Mouse (Mus musculus) layer of hippocampus, postnatal 14 days (tissue): ENCODE data around the gene Mvb12b. TPM values are rescaled to one million over a fixed set of nuclear protein-coding genes. Genes with fewer than 3 reads are reported as not detected.
A peak's percentile ranks its signal among the peaks of the same experiment; 100 is the strongest.

Experiments used
- DNase-seq, 2 experiments: peaks; one replicate each; pipeline ENCODE4 v3.0.0; 2021 to 2022; ENCODE audit warnings: low spot score in 2 of 2, mixed read lengths in 1 of 2
- total RNA-seq, 2 experiments: library from RNA; stranded (reverse); gene quantifications; 2 replicates each; pipeline ENCODE4 v1.2.3; 2021

Gene Mvb12b
- total RNA-seq, 2 experiments from 2014 or later = 95.0 to 98.6 TPM

GRCm38 (mm10) chr2:33788131-33788530 lies 99.6 kb downstream of the Mvb12b start:
- no peak for DNase-seq

GRCm38 (mm10) chr2:33786064-33786463 lies 101.7 kb downstream of the Mvb12b start:
- DNase-seq = no peak

GRCm38 (mm10) chr2:33785596-33785995 lies 102.2 kb downstream of the Mvb12b start:
- peak; percentile 73 to 87 for DNase-seq

DNA sequence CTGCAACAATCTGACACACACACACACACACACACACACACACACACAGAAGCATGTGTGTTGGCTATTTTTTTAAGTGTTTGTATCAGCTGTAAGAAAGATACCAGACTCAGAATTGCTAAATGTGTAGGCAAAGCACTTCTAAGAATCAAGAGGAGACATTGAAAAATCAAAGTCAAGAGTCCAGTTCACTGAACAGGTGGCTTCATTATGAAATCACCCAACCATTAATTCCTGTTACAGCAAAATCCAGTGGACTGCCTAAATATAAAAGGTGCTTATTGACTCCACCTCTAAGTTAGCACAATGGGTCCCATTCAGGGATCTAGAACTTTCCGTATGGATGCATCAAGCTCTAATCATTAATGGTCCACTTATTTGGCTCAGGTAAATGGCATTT lies 103.0 kb downstream of the Mvb12b start:
- DNase-seq = no peak

DNA sequence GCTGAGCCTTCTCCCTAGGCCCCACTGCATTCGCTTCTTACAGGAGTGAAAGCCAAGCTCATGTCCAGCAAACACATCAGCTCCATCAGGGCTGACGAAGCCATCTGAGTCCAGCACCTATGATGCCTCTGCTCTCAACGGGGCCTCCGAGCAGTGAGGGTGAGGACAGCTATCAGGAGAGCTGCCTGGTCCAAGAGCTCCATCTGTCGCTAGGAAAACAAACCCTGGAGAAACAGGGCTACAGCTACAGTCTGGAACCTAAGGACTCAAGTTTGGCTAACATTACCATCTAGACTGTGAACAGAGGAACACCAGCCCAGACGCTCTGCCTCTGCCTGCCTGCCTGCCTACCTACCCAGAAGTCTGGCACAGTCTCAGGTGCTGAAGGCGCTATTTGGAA lies 104.3 kb downstream of the Mvb12b start:
- no peak for DNase-seq

GRCm38 (mm10) chr2:33781655-33782400 lies 105.9 kb downstream of the Mvb12b start:
- no peak for DNase-seq

DNA sequence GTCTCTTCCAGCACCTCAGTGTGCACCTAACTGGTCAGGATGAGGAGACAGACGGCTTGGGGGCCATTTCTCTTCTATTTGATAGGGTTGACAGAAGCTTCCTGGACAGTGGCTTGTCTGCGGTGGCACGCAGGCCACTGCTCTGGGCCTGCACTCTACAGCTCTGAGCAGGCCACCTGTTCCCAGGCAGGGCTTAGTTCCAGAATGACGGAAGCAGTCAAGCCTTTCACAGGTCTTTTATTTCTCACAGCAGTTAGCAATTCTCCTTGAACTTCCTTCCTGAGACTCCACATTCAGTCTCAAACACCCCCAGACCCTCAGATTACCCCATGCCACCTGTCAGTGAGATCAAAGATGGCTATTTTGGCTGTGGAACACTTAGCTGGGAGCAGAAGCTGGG lies 109.3 kb downstream of the Mvb12b start:
- DNase-seq = no peak

GRCm38 (mm10) chr2:33777051-33777450 lies 110.7 kb downstream of the Mvb12b start:
- no peak for DNase-seq

DNA sequence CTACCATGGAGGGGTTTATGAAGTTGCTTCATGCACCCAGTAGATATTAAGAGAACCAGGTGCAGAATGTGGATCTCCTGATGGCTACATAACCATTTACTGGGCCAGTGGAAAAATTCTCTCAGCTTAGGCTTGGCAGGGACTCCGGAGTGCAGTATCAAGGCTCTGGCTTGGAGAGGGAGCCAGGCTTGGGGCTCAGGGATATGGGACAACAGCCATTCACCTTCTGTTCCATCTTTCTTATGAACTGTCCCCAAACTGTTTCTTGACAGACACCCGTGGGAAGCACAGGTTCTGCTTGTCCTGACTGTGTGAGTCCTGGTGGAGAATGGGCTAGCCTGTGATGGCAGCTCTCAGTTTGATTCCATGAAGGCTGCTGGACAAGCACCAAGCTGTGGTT lies 112.9 kb downstream of the Mvb12b start:
- DNase-seq = no peak

GRCm38 (mm10) chr2:33774106-33774505 lies 113.6 kb downstream of the Mvb12b start:
- DNase-seq = no peak

- DNase-seq = no peak
Measured at GRCm38 (mm10) chr2:33772439-33772838, 115.3 kb downstream of the Mvb12b start.

GRCm38 (mm10) chr2:33771388-33771787 lies 116.4 kb downstream of the Mvb12b start:
- DNase-seq = no peak

- no peak for DNase-seq
Measured at GRCm38 (mm10) chr2:33770526-33771130, 117.1 kb downstream of the Mvb12b start.

DNA sequence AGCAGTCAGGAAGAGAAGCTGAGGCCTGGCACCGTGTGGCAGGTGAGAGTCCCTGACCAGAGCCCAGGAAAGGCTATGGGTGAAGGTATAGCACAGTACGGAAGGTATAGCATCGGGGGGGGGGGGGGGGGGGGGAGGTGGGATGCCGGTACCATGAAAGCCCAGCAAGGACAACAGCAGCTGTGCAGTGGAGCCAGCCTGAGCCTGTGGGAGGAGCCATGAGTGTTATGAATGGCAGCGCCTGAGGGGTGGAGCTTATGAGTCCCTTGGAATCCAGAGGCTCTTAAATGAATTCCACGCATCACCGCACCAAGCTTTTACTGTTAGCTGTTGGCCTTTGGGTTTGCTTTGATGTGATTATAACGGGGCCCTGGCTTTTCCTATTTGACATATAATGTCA lies 123.3 kb downstream of the Mvb12b start:
- no peak for DNase-seq

DNA sequence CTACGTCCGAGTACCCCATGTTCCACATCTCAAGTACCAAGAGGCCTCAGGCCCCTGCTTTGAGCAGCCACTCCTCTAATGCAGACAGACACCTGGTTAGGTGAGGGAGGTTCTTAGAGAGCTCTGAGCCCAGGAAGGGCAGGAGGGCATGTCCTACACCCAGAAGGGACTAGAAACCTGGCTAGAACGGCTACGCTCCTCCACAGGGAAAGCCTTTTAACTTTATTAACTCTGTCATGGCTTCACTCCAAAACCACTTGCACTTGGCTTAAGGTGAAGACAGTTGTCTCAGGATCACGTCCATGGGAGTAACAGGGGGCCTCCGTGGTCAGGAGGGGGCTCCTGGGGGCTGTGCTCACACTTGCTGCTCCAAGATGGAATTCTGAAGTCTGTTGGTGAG lies 125.5 kb downstream of the Mvb12b start:
- DNase-seq = no peak

GRCm38 (mm10) chr2:33760571-33760991 lies 127.2 kb downstream of the Mvb12b start:
- peak; percentile 43 to 58 for DNase-seq

DNA sequence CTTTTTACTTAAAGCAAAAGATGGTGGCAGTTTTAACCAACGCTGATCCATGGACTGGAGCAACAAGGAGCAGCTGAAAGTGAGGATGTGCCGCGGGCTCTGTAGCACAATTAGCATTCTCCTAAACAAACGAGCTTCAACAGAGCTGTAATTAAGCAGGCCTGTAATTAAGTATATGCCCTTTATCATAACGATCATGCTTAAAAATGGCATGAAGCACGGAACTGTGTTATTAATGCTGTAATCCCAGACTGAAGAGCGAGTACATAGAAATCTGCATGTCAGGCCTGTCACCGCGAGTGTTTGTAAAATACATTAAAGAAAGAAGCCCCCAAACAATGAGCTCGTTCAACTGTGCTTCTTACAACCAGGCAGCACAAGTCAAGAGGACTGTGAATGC lies 128.3 kb downstream of the Mvb12b start:
- DNase-seq = no peak

GRCm38 (mm10) chr2:33755633-33756020 lies 132.1 kb downstream of the Mvb12b start:
- no peak for DNase-seq

DNA sequence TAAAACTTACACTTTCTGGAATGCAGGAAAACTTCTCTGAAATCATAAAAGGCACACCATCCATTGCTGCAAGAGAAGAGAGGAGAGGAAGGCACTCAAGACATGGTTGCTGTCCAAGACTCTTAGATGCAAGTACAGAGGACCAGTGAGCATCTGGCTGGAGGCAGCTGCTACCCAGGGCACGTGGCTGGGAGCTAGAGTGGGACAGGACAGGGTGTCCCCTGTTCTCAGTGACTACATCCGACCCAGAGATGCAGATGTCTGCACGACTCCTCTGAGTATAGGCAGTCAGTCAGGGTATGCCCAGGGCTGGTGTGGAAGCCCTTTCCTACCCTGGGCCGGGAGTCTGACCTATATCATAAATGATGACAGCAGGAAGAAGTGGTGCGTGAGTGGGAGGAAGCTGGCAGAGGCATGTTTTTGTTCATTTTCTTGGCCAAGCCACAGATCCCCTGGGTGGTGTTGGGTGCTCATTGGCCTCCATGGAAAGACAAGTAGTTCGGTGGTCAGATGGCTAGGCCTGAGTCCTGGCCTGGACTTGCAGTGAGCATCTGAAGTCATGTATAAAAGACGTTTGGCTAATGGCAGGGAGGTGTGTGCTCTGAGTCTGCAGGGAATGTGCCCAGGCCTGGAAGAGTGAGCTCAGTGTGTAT lies 132.6 kb downstream of the Mvb12b start:
- DNase-seq = no peak

DNA sequence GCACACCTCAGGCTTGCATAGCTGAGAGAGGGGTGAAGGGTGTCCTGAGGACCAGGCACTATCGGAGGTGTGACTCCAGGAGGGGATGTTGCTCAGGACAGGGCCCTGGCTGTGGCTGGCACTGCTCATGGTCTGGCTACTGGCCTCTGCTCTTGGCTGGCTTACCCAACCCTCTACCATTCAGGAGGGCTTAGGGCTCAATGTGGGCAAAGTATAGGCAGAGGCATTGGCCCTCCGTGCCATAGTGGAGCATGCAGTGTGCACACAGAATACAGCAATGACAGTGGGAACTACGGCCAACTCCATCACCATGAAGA lies 133.5 kb downstream of the Mvb12b start:
- DNase-seq = no peak

GRCm38 (mm10) chr2:33753630-33754316 lies 134.0 kb downstream of the Mvb12b start:
- DNase-seq = peak; percentile 73 to 88

DNA sequence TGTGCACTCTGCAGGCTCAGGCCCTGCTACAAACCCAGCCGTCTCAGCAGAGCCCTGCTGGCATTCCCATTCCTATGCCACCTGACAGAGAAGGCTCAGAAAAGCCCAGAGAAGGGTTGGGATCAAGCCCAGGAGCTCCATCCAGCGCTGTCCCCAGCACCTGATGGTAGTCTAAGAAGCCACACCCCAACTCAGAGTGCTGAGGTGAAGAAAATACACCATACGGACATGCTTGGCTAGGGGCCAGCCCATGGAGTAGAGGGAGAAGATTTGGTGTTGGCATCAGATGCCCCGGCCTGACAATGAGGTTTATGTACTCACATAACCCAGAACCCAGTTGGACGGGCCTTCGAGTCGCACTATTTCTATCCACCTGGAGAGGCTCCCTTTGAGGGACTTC lies 137.1 kb downstream of the Mvb12b start:
- DNase-seq = no peak
